Mouse (Mus musculus) spleen, adult 2 months (tissue): ENCODE measurements around the gene Pacrg. TPM values are rescaled to one million over a fixed set of nuclear protein-coding genes. Genes with fewer than 3 reads are reported as not detected.

Experiments
- DNase-seq, 2 experiments: peaks; one replicate each; pipeline versions ENCODE4 v3.0.0 to v3.0.0-alpha.2; 2012 to 2021; ENCODE audit warnings: low spot score in 2 of 2, low read depth in 1 of 2
- H3K27ac ChIP-seq: fragments of 200-500 bp; 2 replicates; pipeline ENCODE4 v1.5.1; 2012; ENCODE audit warnings: low read length, inconsistent platforms; ENCODE audit not compliant: insufficient read depth
- H3K27me3 ChIP-seq: fragments of 200-500 bp; 2 replicates; pipeline ENCODE4 v1.6.1; 2012; ENCODE audit warnings: mild to moderate bottlenecking, moderate library complexity, low read length, inconsistent platforms; ENCODE audit not compliant: control insufficient read depth, insufficient read depth
- H3K36me3 ChIP-seq: fragments of 200-500 bp; 2 replicates; pipeline ENCODE4 v1.6.1; 2012; ENCODE audit warnings: mild to moderate bottlenecking, low read length, inconsistent platforms; ENCODE audit not compliant: control insufficient read depth, insufficient read depth
- H3K4me1 ChIP-seq: fragments of 200-500 bp; 2 replicates; pipeline ENCODE4 v1.6.1; 2011; ENCODE audit warnings: inconsistent platforms; ENCODE audit not compliant: control insufficient read depth, insufficient read depth, insufficient read length
- H3K4me3 ChIP-seq: fragments of 200-500 bp; 2 replicates; pipeline ENCODE4 v1.5.1; 2011; ENCODE audit warnings: mild to moderate bottlenecking, inconsistent platforms; ENCODE audit not compliant: insufficient read depth, insufficient read length; ENCODE audit errors: extremely low read depth
- CTCF ChIP-seq: fragments of 200-500 bp; IDR thresholded peaks from 2 replicates; pipeline ENCODE4 v1.5.1; 2011; ENCODE audit warnings: mild to moderate bottlenecking, inconsistent platforms; ENCODE audit not compliant: insufficient read depth, insufficient read length, insufficient replicate concordance; ENCODE audit errors: extremely low read depth
- POLR2A ChIP-seq: fragments of 200-500 bp; IDR thresholded peaks from 2 replicates; pipeline ENCODE4 v1.6.1; 2011; ENCODE audit warnings: low read depth, low read length, inconsistent platforms
- WGBS: fragments of 180-500 bp; shearing (Covaris S2); methylation state at CpG from one replicate; pipeline ENCODE4 v1.1.7; 2018; 5-methylcytosine and 5-hydroxymethylcytosine counted together
- polyA plus RNA-seq: library from polyadenylated mRNA; depleted of rRNA; stranded (reverse); fragments of >200 nt; gene quantifications from 2 replicates; pipeline ENCODE4 v1.2.3, GENCODE M21; 2012

The Pacrg gene
- polyA plus RNA-seq, 1 experiment, result not detected

DNA sequence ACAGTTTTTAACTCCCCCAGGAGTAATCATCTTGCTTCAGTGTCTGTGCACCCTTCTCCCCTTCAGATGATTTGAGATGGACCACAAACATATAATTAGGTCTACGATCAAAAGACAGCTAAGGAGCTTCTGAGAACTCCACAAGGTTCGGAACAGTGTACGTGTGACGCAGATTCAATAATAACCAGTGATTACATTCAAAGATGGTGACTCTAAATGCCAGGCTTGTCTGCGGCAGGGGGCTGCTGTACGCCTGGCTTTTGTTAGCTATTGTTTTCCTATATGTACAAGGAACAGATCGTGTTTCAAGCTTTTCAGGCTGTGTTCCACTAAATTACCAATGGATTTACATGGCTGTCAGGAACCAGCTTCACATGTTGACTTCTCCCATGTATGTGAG, 264.8 kb downstream of the Pacrg start:
- DNase-seq, result no peak
- Histone ChIP-seq H3K4me3 (no peak overlapping the region), H3K36me3 (no peaks in the 10 kb centered on the region), H3K4me1 (no peaks in the 10 kb centered on the region), H3K27ac (no peak overlapping the region), H3K27me3 (no peaks in the 10 kb centered on the region)
- 93% methylated on average over 7 of the region's 7 CpGs for WGBS
- TF ChIP-seq POLR2A, result no peak
- no peak for TF ChIP-seq CTCF

DNA sequence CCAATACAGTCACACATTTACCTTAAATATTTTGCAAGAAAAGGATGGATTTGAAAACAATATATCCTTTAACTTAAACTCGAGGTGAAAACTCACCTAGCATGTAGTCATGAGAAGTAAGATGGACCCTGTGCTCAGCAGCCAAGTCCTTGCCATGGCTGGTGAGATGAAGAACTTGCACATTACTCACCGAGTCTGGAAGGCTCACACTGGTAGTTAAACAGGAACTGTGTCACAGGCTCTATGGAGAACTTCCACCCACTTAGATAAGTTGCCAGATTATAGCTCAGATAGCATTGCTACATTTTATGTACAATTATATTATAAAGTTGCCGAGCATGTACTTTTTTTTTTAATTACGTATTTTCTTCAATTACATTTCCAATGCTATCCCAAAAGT, 267.7 kb downstream of the Pacrg start:
- WGBS, result 66% methylated on average over 4 of the region's 4 CpGs
- Histone ChIP-seq H3K4me1 (no peaks in the 10 kb centered on the region), H3K27me3 (no peaks in the 10 kb centered on the region), H3K4me3 (no peak overlapping the region), H3K27ac (no peak overlapping the region), H3K36me3 (no peaks in the 10 kb centered on the region)
- DNase-seq, result no peak
- TF ChIP-seq CTCF (no peak), POLR2A (no peak)

DNA sequence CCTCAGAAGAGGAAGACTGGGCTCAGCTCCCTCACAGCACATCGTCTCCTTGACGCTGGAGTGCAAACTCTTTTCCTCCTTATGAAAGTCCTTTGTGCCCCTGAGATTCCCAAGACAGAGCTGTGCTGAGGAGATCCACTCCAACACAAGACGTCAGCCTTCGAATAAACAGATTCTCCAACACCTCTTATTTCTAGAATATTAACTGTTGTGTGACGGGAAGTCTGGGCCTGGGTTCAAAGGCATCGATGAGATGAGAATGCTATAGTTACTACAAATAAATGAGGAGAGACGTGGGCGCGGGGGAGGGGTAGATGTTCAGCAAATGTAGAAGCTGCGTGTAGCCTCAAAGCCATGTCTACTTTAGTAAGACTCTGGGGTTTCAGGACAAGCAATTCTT, 270.8 kb downstream of the Pacrg start:
- Histone ChIP-seq H3K27me3 (no peaks in the 10 kb centered on the region), H3K4me1 (no peaks in the 10 kb centered on the region), H3K4me3 (no peak overlapping the region), H3K27ac (no peak overlapping the region), H3K36me3 (no peaks in the 10 kb centered on the region)
- no peak for TF ChIP-seq CTCF
- TF ChIP-seq POLR2A, result no peak
- WGBS, result 89% methylated on average over 10 of the region's 10 CpGs
- DNase-seq, result no peak

DNA sequence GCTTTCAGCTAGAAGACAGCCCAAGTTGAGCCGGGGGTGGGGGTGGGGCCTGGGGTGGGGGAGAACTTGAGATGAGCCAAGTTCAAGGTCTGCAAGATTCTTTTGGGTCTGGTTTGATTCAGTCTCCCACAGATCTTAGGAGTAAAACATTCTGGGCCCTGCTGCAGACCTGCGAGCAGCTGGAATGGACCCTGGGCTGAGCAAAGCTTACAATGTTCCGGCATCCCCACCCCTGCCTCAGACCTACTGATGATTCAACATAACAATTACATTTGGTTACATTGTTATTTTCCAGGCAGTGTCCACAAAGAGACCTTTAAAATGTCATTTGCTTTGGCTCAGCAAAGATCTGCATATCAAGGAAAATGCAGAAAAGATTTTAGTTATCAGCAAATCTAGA, 272.7 kb downstream of the Pacrg start:
- WGBS, result 94% methylated on average over 3 of the region's 3 CpGs
- no peak overlapping the region for H3K27ac ChIP-seq
- no peak for TF ChIP-seq POLR2A
- TF ChIP-seq CTCF, result no peak
- no peaks in the 10 kb centered on the region for H3K36me3 ChIP-seq
- DNase-seq, result no peak
- no peak overlapping the region for H3K4me3 ChIP-seq
- no peaks in the 10 kb centered on the region for H3K27me3 ChIP-seq
- no peaks in the 10 kb centered on the region for H3K4me1 ChIP-seq

DNA sequence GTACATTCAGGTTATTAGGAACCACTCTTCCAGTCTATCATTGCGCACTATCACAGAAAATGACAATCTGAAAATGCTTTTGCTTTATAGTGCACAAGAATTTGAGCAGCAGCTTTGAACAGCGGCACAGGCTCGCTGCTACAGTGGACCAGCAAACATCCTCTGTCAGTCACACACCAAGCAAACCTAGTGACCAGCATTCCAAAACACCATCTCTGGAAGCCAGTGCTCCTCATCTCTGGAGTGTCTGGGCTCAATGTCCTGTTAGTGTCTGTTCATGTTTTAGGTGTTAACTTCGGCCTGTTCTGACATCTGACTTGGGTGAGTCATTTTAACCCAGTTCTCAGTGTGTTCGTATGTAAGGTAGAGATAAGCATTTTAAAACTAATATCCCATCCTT, 275.9 kb downstream of the Pacrg start:
- TF ChIP-seq CTCF (no peak), POLR2A (no peak)
- Histone ChIP-seq H3K4me1 (no peaks in the 10 kb centered on the region), H3K27me3 (no peaks in the 10 kb centered on the region), H3K27ac (no peak overlapping the region), H3K4me3 (no peak overlapping the region), H3K36me3 (no peaks in the 10 kb centered on the region)
- DNase-seq, result no peak
- 95% methylated on average over 5 of the region's 5 CpGs for WGBS

DNA sequence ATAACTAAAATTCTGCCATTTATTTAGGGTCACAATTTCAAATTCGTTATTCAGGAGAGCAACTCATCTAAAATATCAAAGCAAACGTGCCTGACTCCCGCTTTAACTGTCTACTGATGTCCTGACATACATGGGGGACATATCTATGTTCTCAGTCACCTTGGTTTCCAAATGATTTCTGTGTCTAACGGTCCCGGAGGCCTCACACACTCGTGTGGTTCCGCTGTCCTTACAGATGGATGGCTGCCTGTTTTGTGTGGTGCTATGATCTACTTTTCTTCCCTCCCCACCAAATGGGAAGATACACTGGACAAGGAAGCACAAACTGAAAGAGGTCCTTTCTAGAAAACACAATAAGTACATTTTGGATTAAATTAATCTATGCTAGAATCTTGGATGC, 277.2 kb downstream of the Pacrg start:
- Histone ChIP-seq H3K4me1 (no peaks in the 10 kb centered on the region), H3K27ac (no peak overlapping the region), H3K4me3 (no peak overlapping the region), H3K27me3 (no peaks in the 10 kb centered on the region), H3K36me3 (no peaks in the 10 kb centered on the region)
- DNase-seq, result no peak
- no peak for TF ChIP-seq CTCF
- no peak for TF ChIP-seq POLR2A
- 89% methylated on average over 7 of the region's 7 CpGs for WGBS

DNA sequence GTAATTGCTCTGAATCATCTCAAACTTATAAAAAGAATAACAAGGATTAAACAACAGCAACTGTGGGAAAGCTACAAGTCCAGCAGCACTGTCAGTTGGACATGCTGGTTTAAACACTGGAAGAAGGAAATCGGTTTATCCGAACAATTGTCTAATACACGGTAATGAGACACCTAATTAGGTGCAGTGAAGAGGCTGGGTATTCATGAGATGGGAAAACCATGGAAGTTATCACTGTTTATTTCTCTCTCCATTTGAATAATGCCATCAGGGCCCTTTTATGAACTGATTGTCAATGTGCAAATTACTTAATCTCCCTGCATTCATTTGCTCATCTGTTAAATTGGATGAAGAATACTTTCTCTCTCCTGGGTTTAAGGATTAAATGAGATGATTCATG, 280.1 kb downstream of the Pacrg start:
- no peak overlapping the region for H3K4me3 ChIP-seq
- 90% methylated on average over 3 of the region's 3 CpGs for WGBS
- DNase-seq, result no peak
- no peaks in the 10 kb centered on the region for H3K4me1 ChIP-seq
- no peaks in the 10 kb centered on the region for H3K27me3 ChIP-seq
- H3K36me3 ChIP-seq, result no peaks in the 10 kb centered on the region
- no peak overlapping the region for H3K27ac ChIP-seq
- TF ChIP-seq POLR2A (no peak), CTCF (no peak)
